Mouse (Mus musculus) CD4-positive, CD25-positive, alpha-beta regulatory T cell, adult 4 months (primary cell): ENCODE measurements at regions not wholly inside any gene's neighbourhood (a gene's known extent, or its start where the extent isn't known, plus 50 kb on each side); places are given as distances from the start of the nearest gene placed in this dataset.
"Not testable (repeated sequence)": the region's sequence is repeated elsewhere in the genome, so short reads cannot be mapped to it uniquely, and the experiment has no call there.

Experiments used
- ATAC-seq: one replicate; pipeline ENCODE4 v1.8.0; 2017

DNA sequence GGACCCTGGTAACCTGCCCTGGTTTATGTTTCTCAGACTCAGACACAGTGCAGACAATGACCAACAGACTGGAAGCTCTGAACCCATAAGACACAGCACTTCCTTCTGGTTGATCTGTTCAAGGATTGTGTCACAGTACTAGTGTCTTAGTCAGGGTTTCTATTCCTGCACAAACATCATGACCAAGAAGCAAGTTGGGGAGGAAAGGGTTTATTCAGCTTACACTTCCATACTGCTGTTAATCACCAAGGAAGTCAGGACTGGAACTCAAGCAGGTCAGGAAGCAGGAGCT, 65.8 kb upstream of the Tbl1xr1 start:
- ATAC-seq = not testable (repeated sequence)

DNA sequence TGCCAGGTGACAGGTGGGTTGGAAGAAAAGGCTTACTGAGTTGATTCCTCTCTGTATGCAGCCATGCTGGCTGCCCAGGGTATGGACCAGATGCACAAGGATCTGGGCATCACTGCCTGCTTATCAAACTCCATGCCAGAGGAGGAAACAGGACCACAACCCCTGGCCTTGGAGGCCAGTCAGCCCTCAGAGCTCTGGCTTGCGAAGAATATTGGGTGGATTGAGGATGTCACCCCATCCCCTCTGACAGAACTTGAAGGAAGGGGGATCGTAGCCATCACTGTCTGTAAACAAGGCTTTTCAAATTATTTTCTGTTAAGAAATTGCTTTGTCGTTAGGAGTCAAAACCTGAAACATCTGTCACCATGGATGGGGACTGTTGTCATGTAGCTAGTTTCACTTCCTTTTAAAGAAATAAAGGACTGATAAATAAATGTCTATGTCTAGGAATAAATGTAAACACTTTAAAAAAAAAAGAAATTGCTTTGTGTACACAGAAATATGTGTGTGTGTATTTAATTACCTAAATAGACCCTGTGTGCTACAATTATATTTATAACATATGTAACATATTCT, 55.0 kb upstream of the Tbl1xr1 start:
- ATAC-seq = no peak

DNA sequence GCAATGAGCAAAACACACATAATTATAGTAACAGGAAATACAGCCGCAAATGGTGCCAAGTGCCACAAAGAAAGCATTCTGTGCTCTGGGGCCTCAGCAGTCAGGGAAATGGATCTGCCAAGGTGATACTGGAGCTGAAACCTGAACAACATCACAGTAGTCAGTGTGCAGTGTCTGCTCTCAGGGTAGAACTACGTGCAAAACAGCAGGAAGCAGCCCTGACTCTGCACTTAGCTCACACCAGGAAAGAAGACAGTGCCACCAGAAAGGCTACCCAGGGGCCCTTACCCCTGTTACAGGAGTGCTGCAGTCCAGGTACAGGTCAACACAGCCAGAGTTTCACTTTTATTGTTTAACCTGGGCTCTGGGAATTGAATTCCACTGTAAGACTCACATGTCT, 54.0 kb upstream of the Tbl1xr1 start:
- ATAC-seq = peak; percentile 75

DNA sequence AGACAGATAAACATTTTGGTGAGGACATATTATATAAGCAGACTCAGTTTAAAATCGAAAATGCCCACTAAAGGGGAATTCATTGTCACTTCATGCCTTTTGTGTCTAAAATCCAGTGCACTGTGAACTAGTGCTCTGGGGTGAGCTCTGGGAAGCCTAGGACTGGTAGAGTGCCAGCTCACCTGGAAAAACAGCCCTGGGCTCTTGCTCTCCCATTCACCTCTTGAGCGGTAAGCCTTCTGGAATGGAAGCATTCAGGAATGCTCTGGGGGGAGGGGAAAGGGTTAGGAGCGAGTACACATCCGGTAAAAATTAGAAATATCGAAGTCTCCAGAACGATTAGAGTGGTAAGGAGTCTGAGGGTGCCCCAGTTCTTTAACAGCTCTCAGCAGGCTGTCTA, 53.4 kb upstream of the Tbl1xr1 start:
- ATAC-seq = no peak

DNA sequence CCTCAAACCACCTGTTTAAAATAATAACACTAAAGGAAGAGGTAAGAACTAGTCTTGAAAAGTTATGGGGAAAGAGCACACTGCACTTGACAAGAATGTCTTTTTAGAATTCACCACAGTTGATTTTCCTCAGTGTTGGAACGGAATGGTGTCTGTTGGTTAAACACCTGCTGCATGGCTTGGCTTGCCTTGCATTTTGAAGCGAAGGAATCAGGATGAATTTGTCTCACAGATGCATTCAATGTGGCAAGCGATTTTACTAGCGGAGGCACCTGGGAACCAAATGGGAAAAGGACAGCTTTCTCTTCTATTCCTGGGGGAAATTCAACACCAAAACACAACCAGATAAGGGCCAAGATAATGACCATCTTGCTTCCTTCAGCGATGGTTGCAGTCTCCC, 52.9 kb upstream of the Tbl1xr1 start:
- ATAC-seq = no peak

DNA sequence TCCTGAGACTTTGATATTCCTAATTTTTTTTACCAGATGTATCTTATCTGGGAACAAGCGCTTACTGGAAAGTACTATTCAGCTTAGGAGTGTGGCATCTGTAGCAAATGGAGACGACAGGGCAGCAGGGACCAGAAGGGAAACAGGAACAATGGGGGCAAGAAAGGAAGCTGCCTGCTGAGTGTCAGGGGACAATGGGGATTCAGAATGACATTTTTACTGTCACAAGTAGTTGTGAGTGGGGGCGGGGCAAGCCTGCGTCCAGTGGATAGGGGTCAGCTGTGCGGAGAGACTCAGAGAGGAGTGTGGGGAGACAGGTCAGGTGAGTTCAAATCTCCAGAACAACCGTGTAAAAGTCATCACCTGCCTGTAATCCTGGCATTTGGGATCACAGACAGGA, 52.3 kb upstream of the Tbl1xr1 start:
- ATAC-seq = no peak

DNA sequence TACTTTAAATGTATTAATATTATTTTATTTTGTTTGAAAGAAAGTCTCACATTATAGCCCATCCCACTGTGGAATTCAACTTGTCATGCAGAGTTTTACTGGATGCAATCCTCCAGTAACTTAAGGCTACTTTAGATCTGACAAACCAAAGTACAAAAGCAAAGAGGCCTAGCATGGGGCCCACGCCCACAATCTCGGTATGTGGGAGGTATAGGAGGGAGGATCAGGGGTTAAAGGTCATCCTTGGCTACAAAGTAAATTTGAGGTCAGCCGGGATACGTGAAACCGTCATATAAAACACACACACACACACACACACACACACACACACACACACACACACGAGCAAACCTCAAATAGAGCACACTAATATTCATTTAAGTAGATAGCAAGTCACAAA, 51.3 kb upstream of the Tbl1xr1 start:
- ATAC-seq = no peak

DNA sequence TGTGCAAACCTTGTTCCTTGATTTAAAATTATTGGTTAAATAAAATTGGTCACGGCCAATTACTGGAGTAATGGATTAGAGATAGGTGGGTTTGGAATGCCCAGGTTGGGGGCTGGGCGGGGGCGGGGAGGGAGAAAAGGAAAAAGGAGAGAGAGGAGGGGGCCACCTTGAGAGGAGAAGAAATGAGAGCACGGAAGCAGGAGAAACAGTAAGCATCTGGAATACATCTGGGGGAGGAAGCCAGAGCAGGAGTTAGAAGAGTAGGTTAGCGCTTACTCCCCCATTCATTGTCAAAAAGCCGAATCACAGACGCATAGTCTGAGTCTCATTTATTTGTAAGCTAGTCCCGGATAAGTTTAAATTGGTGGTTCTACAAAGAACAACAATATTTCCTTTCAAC, 50.8 kb upstream of the Tbl1xr1 start:
- ATAC-seq = no peak
